Mouse (Mus musculus) kidney, adult 2 months (tissue): ENCODE data around the gene Upp2.

Experiments
- CTCF ChIP-seq: fragments of 200-500 bp; conservative IDR thresholded peaks from 2 replicates; pipeline ENCODE4 v1.5.1; 2011; ENCODE audit warnings: low read depth, mild to moderate bottlenecking, control low read depth, low read length, moderate library complexity, mixed read lengths; ENCODE audit not compliant: insufficient read depth, insufficient read length
- POLR2A ChIP-seq: fragments of 200-500 bp; IDR thresholded peaks from one replicate; pipeline ENCODE4 v1.6.1; 2011; ENCODE audit warnings: low read depth, low read length, control low read depth

DNA sequence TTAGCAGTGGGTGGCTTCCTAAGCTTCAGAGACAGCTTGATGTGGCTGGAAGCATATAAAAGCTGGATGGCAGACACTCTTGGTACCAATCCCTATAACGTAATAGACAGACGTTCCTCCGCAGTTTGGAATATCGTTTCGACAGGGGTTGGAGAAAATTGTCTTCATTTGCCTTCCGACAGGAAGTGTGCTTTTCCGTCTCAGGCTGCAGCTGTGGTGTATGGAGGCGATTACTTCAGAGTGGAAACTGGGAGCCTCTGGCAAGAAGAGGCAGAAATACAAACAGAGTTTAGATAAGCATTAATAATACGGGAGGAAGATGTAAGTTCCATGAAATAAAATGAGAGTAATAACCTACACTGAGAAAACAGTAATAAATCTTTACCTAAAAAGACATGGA, 28.3 kb downstream of the Upp2 start:
- TF ChIP-seq CTCF: no peak
- TF ChIP-seq POLR2A: no peak
